1 mouse cellular context compared by ENCODE assay signal in the genomic region with DNA sequence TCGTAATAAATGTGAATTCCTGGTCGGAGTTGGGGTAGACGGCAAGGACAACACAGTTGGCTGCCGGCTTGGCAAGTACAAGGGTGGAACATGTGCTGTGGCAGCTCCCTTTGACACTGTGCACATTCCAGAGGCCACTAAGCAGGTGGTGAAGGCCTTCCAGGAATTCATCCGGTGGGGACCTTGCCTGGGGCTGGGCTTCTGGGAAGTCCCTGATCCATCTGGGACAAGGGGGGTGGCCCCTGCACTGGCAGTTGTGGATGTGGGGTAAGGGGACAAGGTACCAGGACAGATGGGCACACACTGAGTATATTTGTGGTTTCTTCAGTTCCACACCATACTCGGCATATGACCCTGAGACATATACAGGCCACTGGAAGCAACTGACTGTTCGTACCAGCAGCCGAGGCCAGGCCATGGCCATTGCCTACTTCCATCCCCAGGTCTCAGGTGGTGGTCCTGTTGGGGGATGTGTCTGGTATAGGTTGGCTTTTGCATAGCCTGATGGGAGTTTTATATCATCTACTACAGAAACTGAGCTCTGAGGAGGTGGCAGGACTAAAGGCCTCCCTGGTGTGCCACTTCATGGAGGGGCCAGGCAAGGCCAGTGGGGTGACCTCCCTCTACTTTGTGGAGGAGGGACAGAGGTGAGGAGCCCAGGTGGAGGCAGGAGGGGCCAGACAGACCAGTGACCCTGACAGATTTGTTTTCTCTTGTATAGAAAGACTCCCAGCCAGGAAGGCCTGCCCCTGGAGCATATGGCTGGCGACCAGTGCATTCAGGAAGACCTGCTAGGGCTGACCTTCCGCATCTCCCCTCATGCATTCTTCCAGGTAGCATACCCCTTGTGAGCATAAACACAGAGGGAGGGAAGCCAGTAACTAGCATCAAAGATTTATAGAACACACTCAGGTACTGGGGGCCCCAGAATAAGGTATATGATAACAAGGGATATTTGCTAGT.
TF ChIP-seq lines count a peak whose summit lies in the region.

No protein-coding gene starts in this region.

TF ChIP-seq in CH12.LX, 34 proteins besides CTCF, POLR2A, EP300 and RAD21:
- no peak for TF ChIP-seq NRF1 (IDR thresholded peaks at IDR 0.05; ENCODE audit: low read depth, low read length)
- no peak for TF ChIP-seq HCFC1 (IDR thresholded peaks at IDR 0.05; ENCODE audit: low read depth, low read length)
- TF ChIP-seq ZMIZ1 (IDR thresholded peaks at IDR 0.05; ENCODE audit: low read depth, low read length): 0 out of 2 replicates have a peak, but pooled peaks have one; percentile 54
- no peak for TF ChIP-seq UBTF (IDR thresholded peaks at IDR 0.05; ENCODE audit: low read depth, low read length)
- no peak for TF ChIP-seq NELFE (IDR thresholded peaks at IDR 0.05; ENCODE audit: low read depth, low read length)
- 0 out of 2 replicates have a peak, but pooled peaks have one; percentile 23 for TF ChIP-seq CHD2 (IDR thresholded peaks at IDR 0.05; ENCODE audit: low read length)
- 0 out of 2 replicates have a peak, but pooled peaks have one; percentile 9 for TF ChIP-seq SIN3A (IDR thresholded peaks at IDR 0.05; ENCODE audit: low read length)
TF ChIP-seq in CH12.LX: peak in this region for 3.
